Mouse (Mus musculus) layer of hippocampus, postnatal 36 days (tissue): ENCODE measurements around the gene Sgsm1. TPM values are rescaled to one million over a fixed set of nuclear protein-coding genes. Genes with fewer than 3 reads are reported as not detected.

Experiments
- DNase-seq, 2 experiments: peaks; one replicate each; pipeline ENCODE4 v3.0.0; 2022
- total RNA-seq, 2 experiments: library from RNA; stranded (reverse); gene quantifications; 2 replicates each; pipeline ENCODE4 v1.2.3; 2021

Gene Sgsm1
- total RNA-seq, 2 experiments from 2014 or later: 86.9 to 88.3 TPM

GRCm38 (mm10) chr5:113281557-113281956, 29.0 kb downstream of the Sgsm1 start:
- no peak for DNase-seq

GRCm38 (mm10) chr5:113280138-113280856, 30.3 kb downstream of the Sgsm1 start:
- DNase-seq: no peak

GRCm38 (mm10) chr5:113275839-113276238, 34.7 kb downstream of the Sgsm1 start:
- DNase-seq: no peak

GRCm38 (mm10) chr5:113271207-113271811, 39.3 kb downstream of the Sgsm1 start:
- DNase-seq: peak; percentile 75 to 81

- DNase-seq: no peak
Observed at GRCm38 (mm10) chr5:113270043-113270442, 40.5 kb downstream of the Sgsm1 start.

- DNase-seq: no peak
Observed at GRCm38 (mm10) chr5:113268246-113268645, 42.3 kb downstream of the Sgsm1 start.

GRCm38 (mm10) chr5:113265637-113266036, 44.9 kb downstream of the Sgsm1 start:
- DNase-seq: no peak

GRCm38 (mm10) chr5:113250806-113251205, 59.8 kb downstream of the Sgsm1 start:
- DNase-seq: peak in 1 of 2 experiments; percentile 24

GRCm38 (mm10) chr5:113249263-113249930, 61.2 kb downstream of the Sgsm1 start:
- no peak for DNase-seq

- no peak for DNase-seq
Observed at GRCm38 (mm10) chr5:113230196-113230595, 80.4 kb downstream of the Sgsm1 start.

- peak; percentile 79 to 82 for DNase-seq
Observed at GRCm38 (mm10) chr5:113226632-113227102, 83.9 kb downstream of the Sgsm1 start, which contains the start of gene Tmem211. Tmem211 (plus strand) TSS chr5:113226909.

GRCm38 (mm10) chr5:113225686-113226435, 84.7 kb downstream of the Sgsm1 start:
- DNase-seq: no peak

- DNase-seq: no peak
Observed at GRCm38 (mm10) chr5:113225271-113225670, 85.3 kb downstream of the Sgsm1 start.

GRCm38 (mm10) chr5:113223888-113224287, 86.7 kb downstream of the Sgsm1 start:
- DNase-seq: no peak

- peak; percentile 56 to 59 for DNase-seq
Observed at GRCm38 (mm10) chr5:113221147-113221865, 89.3 kb downstream of the Sgsm1 start, which contains the start of gene 2900026A02Rik. 2900026A02Rik (minus strand) TSS chr5:113221236.

GRCm38 (mm10) chr5:113220383-113221146, 90.0 kb downstream of the Sgsm1 start:
- DNase-seq: no peak

- DNase-seq: no peak
Observed at GRCm38 (mm10) chr5:113219876-113220275, 90.7 kb downstream of the Sgsm1 start.

- DNase-seq: no peak
Observed at GRCm38 (mm10) chr5:113219450-113219849, 91.1 kb downstream of the Sgsm1 start.

GRCm38 (mm10) chr5:113218617-113219235, 91.9 kb downstream of the Sgsm1 start:
- DNase-seq: no peak

GRCm38 (mm10) chr5:113217076-113217475, 93.5 kb downstream of the Sgsm1 start:
- DNase-seq: no peak
